Mouse (Mus musculus) left cerebral cortex, adult 6 months (tissue): ENCODE results near the gene Lrrc19. TPM values are rescaled to one million over a fixed set of nuclear protein-coding genes. Genes with fewer than 3 reads are reported as not detected.

Experiments
- long read RNA-seq, 2 experiments: library from polyadenylated mRNA; unstranded; transcript quantifications; one replicate each; pipeline ENCODE4 v2.0.0; 2019 to 2020
- polyA plus RNA-seq: library from polyadenylated mRNA; unstranded; fragments of <200 nt; fragmentation: Nextera tagmentation; gene quantifications from 2 replicates; pipeline ENCODE4 v1.2.3, GENCODE M21; 2021

The Lrrc19 gene
- polyA plus RNA-seq: 0.04 and 0.09 TPM in 2 replicates
- long read RNA-seq, experiment 1, partial matches to known transcripts: 0 of 2 reads
- long read RNA-seq, experiment 1, other reads (novel, unspliced or antisense): 2 of 2 reads
- long read RNA-seq, experiment 2, partial matches to known transcripts: 0 of 1 reads
- long read RNA-seq, experiment 2, other reads (novel, unspliced or antisense): 1 of 1 reads

DNA sequence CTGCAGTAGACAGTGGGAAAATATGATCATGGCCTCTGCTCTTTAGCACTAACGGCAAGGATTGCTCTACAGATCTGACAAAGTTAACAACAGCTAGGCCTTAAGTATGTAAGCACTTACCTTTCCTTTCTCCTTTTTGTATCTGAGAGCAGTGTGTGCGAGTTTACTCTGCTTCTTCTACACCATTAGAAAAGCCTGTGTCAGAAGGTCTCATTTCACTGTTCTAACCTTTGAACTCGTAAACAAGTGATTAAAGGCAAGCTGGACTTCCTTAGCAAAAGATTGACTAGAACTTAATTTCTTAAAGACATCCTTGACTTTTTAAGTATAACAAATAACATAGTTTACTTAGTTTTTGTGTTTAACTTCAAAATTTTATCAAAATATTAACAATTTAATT is at the start of gene Lrrc19:
Gene Lrrc19, minus strand, starts transcription at position 225 of the 400 bp plus-strand sequence.

DNA sequence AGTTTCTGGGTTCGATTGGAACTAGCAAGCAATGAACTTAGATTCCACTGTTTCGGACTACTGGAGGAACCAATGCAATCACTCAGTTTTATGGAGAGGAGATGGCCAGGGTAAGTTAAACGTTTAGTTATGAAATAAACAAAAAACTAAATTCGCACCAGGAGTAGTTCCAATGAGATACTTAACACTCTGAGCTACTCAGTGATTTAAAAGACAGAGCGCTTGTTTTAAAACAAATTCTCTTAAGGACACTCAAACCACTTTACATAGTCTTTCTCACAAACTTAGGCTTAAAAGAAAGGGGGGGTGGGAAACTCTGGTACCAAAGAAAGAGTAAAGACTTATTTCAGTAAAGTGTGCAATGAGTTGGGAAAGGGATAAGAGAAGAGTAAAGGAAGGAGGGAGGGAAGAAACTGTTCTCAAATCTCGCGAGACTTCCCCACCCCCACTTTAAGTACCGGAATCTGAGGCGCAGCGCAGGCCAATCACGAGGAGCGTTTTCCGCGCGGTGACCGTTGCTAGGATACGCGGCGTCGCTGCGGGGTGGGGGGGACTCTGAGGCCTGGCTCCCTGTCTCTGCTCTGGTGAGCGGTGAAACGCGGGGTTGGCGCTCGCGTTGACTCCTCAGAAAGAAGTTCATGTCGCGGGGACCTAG is 35.8 kb downstream of the Lrrc19 start, which contains the start of gene Ift74:
Gene Ift74, plus strand, starts transcription at position 520 of the 655 bp plus-strand sequence.

DNA sequence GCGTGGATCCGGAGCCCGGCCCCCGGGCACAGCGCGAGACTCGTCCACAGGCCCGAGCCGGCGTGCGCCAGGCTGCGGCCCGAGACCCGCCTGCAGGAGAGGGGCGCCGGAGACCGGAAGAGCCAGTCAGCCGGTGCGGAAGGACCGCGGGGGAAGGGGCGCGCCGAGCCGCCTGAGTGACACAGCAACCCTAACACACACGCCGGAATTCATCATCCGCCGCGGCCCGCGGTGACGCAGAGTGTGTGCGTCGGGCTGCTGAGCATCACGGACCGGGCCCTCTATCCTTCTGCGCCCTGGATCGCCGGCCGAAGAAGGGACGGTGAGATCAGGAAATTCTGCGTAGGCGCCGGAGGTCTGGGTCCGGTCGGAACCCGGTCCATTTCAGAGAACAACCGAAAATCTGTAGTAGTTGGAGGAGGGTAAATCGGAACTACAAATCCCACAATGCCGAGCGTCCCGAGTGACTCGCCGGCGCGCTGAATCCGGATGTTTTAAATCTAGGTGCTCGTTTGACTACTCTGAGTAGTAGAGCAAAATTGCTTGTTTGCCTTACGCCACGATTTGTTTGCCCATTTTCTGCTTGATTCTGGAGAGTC is 46.8 kb downstream of the Lrrc19 start, which contains the start of gene Plaa:
Gene Plaa, minus strand, starts transcription at position 214 of the 599 bp plus-strand sequence.

Other genes with a start within 250 kb of the Lrrc19 start
- gene Gm10306, start 93.6 kb downstream of the Lrrc19 start, polyA plus RNA-seq: not detected in 2 replicates
- 1.2 and 7.6 TPM in 2 replicates for gene Caap1, start 93.3 kb downstream of the Lrrc19 start, polyA plus RNA-seq
- gene Plaa, start 46.9 kb downstream of the Lrrc19 start, polyA plus RNA-seq: 30.7 and 31.0 TPM in 2 replicates
- gene Ift74, start 35.7 kb downstream of the Lrrc19 start, polyA plus RNA-seq: 30.4 and 34.9 TPM in 2 replicates
- 2.6 and 4.3 TPM in 2 replicates for gene Tek, start 89.1 kb upstream of the Lrrc19 start, polyA plus RNA-seq